Comparison of ENCODE assay signal across 7 mouse cellular contexts in genomic region chr5:100429344-100430075, GRCm38 (mm10). TPM values are rescaled to one million over a fixed set of nuclear protein-coding genes. Genes with fewer than 3 reads are reported as not detected.
DNase-seq lines count a peak whose midpoint lies in the region; ATAC-seq lines count a peak whose summit lies in the region.

No protein-coding gene starts in this region.

- H3K9ac ChIP-seq in embryonic facial prominence, embryonic 11.5 days (replicated peaks; ENCODE audit: low read length) = peak overlapping the region; percentile 96
- peak overlapping the region; percentile 88 for H3K9ac ChIP-seq in midbrain, embryonic 13.5 days (replicated peaks)

- H3K9me3 ChIP-seq in embryonic facial prominence, embryonic 11.5 days (replicated peaks; ENCODE audit: control insufficient read depth, low read length) = no peaks in the 10 kb centered on the region
- H3K9me3 ChIP-seq in limb, embryonic 10.5 days (replicated peaks) = no peaks in the 10 kb centered on the region
- no peaks in the 10 kb centered on the region for H3K9me3 ChIP-seq in midbrain, embryonic 13.5 days

- WGBS in embryonic facial prominence, embryonic 11.5 days = under 1% methylated on average over 53 of the region's 53 CpGs
- WGBS in limb, embryonic 10.5 days = under 1% methylated on average over 53 of the region's 53 CpGs
- under 1% methylated on average over 53 of the region's 53 CpGs for WGBS in midbrain, embryonic 13.5 days

- H3K27ac ChIP-seq in embryonic facial prominence, embryonic 11.5 days (replicated peaks; ENCODE audit: low read depth, low read length) = peak overlapping the region; percentile 81
- peak overlapping the region; percentile 98 for H3K27ac ChIP-seq in limb, embryonic 10.5 days
- peak overlapping the region; percentile 93 for H3K27ac ChIP-seq in midbrain, embryonic 13.5 days

- no peaks in the 10 kb centered on the region; the same call in 1 of the 2 replicates for H3K36me3 ChIP-seq in embryonic facial prominence, embryonic 11.5 days (replicated peaks; ENCODE audit: control insufficient read depth, insufficient read depth, low read depth, low read length)
- peaks cover 39% of the 10 kb centered on the region for H3K36me3 ChIP-seq in limb, embryonic 10.5 days
- H3K36me3 ChIP-seq in midbrain, embryonic 13.5 days = peaks cover 35% of the 10 kb centered on the region

- H3K27me3 ChIP-seq in embryonic facial prominence, embryonic 11.5 days (ENCODE audit: control insufficient read depth, insufficient read depth, low read length) = no peaks in the 10 kb centered on the region
- H3K27me3 ChIP-seq in limb, embryonic 10.5 days (ENCODE audit: low read depth, poor library complexity, severe bottlenecking) = no peaks in the 10 kb centered on the region
- no peaks in the 10 kb centered on the region for H3K27me3 ChIP-seq in midbrain, embryonic 13.5 days

- H3K4me3 ChIP-seq in embryonic facial prominence, embryonic 11.5 days (ENCODE audit: low read depth, low read length) = peak overlapping the region; percentile 74
- H3K4me3 ChIP-seq in limb, embryonic 10.5 days = peak overlapping the region; percentile 70
- H3K4me3 ChIP-seq in midbrain, embryonic 13.5 days (replicated peaks) = peak overlapping the region; percentile 67

- peak; percentile 99 for ATAC-seq in embryonic facial prominence, embryonic 11.5 days (replicated peaks; ENCODE audit: insufficient number of reproducible peaks, low FRiP score, low TSS enrichment, low read depth)
- peak; percentile 91 for ATAC-seq in granulocyte monocyte progenitor cell, adult 5-6 weeks (replicated peaks; ENCODE audit: poor library complexity, severe bottlenecking)
- peak; percentile 99 for ATAC-seq in midbrain, embryonic 13.5 days

- H3K4me2 ChIP-seq in embryonic facial prominence, embryonic 11.5 days (ENCODE audit: low read depth, low read length) = peak overlapping the region; percentile 57
- H3K4me2 ChIP-seq in midbrain, embryonic 13.5 days (replicated peaks) = peak overlapping the region; percentile 93

- DNase-seq in adrenal gland, postnatal 14 days = peak; percentile 96
- peak; percentile 98 for DNase-seq in embryonic facial prominence, embryonic 11.5 days (ENCODE audit: low spot score)
- peak; percentile 95 for DNase-seq in kidney, adult 11 months
- DNase-seq in limb, embryonic 10.5 days (ENCODE audit: low spot score) = peak; percentile 94
- peak; percentile 88 for DNase-seq in spleen, adult 12 weeks (ENCODE audit: low spot score)

- H3K4me1 ChIP-seq in embryonic facial prominence, embryonic 11.5 days (ENCODE audit: control insufficient read depth, insufficient read depth, low read length) = no peaks in the 10 kb centered on the region
- H3K4me1 ChIP-seq in limb, embryonic 10.5 days = peaks cover 43% of the 10 kb centered on the region
- peaks cover 49% of the 10 kb centered on the region for H3K4me1 ChIP-seq in midbrain, embryonic 13.5 days (replicated peaks)

RNA-seq across cellular contexts. Expression of gene Sec31a, which starts 13.5 kb away (rescaled TPM):
- total RNA-seq in adrenal gland, postnatal 14 days (2021) = 160 and 173 TPM in 2 replicates
- 118 and 120 TPM in 2 replicates for polyA plus RNA-seq in embryonic facial prominence, embryonic 11.5 days (2014; fragmentation: Nextera tagmentation; extraction: Ambion mirVana)
- total RNA-seq in granulocyte monocyte progenitor cell, adult 5-6 weeks (2014; fragmentation: Nextera tagmentation) = 188 and 193 TPM in 2 replicates
- 109 and 167 TPM in 2 replicates for total RNA-seq in granulocyte monocyte progenitor cell, adult 5-6 weeks (2017)
- polyA plus RNA-seq in limb, embryonic 10.5 days (2016; fragmentation: Nextera tagmentation; extraction: Ambion mirVana) = 117 and 131 TPM in 2 replicates
- 90.3 and 91.0 TPM in 2 replicates for polyA plus RNA-seq in midbrain, embryonic 13.5 days (2015; fragmentation: Nextera tagmentation; extraction: Ambion mirVana)

Comparison
In these comparisons a context has a peak if more than half of its experiments do, and no peak if none do; other contexts are left out.
1. Peak in every context shown above with its lines: DNase-seq, ATAC-seq, H3K4me3 ChIP-seq and H3K27ac ChIP-seq.